Mouse (Mus musculus) lung, postnatal 10 days (tissue): Measurements from ENCODE around the gene Tmem132b.
A peak's percentile ranks its signal among the peaks of the same experiment; 100 is the strongest.

Experiments used
- DNase-seq: peaks from one replicate; pipeline ENCODE4 v3.0.0; 2021

Tmem132b gene

DNA sequence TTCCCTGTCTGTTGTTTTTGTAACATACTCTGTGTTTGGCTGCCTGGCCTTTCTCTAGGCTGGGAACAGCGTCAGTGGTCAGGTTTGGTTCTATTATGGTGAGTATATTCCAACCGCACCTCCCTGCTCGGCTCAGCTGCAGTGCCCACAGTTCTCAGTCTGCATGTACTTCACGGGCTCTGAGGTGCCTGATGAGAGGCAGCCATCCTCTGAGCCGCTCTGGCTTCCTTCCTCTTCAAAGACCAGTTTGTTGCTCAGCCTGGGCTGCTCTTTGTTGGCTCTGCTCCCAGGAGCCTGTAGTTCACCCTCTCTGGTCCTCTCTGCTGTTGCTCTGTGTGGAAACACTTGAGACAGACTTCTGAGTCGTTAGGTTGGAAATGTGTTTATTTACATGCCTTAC, 151.9 kb downstream of the Tmem132b start:
- no peak for DNase-seq

DNA sequence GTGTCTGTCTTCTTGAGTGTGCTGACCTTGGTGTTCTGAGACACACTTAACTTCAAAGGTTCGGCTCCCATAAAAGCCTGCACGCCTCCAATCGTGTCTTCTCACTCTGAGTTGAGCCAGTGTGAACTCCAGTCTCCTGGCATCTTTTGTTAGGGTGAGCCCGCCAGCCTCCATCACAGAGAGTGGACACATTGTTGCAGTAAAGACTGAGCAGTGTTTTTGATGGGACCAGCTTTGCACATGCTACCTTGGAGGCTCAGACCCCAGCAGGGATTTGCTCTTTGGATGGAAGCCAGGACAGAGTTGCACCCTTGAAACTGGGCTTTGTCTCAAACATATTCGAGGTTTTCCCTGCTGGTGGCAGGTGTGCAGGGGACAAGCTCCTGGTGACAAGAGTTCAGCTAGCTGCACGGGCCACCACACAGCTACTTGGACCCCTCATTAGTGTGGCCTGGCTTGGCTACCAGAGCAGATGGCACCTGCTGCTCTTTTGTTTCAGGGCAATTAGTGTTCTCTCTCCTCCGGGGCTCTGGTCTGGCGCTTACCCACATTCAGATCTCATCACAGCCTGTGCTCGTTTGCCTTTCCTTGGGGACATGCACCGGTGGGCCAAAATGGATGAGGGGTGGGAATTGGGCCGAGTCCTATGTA, 154.2 kb downstream of the Tmem132b start:
- no peak for DNase-seq

DNA sequence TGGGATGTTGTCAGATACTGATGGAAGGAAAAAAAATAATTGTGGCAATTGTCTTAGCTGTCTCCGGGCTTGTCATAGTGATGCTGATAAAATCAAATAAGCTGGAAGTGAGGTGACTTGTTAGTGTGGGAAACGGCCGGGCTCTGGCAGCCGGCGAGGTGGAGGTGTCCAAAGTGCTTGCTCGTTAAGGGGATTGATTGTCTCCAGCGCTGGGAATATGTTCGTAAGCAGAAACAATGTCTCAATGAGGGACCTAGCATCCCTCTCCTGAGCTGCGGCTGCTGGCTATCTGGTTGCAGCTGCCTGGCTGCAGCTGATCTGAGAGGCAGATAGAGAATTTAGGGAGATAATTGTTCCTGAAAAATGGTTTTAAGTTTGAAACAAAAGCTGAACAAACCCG, 161.0 kb downstream of the Tmem132b start:
- no peak for DNase-seq

DNA sequence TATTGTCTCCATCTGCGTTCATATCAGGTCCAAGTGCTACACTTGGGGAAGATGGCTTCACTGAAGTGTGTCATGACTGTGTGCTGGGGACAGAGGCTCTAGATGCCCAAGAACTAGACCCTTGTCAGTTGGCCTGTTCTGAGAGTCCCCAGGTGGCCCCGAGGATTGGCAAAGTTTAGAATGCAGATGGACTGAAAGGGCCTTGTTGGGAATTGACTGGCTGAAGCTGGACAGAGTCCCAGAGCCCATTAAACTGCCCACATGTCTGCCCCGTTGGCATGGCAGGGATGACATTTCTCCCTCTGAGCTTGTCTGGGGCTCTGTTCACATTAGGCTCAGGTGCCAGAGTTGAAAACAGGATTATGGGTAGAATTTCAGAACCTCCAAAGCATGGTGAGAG, 167.8 kb downstream of the Tmem132b start:
- DNase-seq, result no peak

DNA sequence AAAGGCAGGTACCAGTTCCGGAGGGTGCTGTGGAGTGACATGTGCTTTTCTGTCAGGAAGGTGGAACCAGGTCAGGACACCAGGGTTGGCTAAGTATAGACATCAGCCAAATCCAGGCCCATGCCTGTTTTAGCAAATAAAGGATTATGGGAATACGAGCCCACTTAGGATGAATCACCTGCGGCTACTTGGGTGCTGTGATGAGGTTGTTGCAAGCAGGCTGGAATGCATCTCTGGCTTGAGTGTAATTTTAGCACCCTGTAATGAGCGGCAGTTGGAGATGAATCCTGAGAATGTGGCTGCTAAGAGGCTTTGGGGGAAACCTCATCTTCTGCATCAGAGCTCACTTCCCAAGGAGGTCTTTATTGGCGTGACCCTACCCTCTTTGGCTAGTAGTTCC, 168.7 kb downstream of the Tmem132b start:
- DNase-seq, result no peak

DNA sequence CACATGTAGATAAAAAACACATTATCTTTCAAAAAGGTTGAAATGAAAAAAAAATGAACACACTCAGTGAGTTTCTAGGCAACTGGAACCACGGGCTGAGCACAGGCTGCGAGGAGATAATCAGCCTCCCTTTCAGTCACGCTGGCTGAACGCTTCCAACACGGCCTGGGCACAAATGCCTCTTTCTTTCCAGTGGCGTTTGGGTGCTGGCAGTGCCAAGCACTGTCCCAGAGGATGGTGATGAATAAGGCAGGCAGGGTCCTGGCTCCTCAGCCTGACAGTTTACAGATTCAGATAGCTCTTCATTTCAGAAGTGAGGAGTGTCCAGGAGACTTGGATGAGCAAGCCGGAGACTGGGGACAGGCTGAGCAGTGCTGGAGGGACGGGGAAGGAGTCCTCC, 173.8 kb downstream of the Tmem132b start:
- DNase-seq, result no peak

DNA sequence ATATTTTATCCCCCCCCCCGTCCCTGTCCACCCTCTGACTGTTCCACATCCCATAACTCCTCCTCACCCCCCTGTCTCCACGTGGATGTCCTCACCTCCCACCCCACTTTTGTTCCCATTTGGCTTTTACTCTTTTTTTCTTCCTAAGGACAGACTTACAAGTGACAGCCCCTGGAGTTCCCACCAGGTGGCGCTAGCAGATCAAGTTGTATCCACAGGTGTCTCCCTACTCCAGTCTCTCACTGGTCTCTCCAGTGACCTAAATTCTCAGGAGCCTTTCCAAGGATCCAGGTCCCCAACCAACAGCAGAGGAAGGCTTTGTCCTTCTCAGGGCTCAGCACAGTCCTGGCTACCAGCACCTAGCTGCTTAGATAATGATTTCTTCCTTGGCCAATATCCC, 177.6 kb downstream of the Tmem132b start:
- DNase-seq, result peak; percentile 43

DNA sequence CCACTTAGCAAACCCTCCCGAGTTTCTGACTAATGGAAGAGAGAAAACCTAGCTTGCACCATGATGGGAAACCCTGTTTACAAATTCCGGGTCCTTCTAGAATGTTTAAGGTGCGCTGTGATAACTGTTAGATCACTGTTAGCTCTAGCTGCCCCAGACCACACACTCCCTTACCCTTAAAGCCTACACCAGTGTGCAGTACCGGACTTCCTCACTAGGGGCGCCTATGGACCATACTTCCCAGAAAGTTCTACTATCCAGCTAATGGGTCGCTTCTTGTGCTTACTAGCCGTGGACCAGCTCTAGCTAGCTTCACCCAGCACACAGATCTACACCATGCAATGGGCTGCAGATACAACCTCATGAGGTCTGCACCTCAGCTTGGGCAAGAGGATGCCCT, 195.2 kb downstream of the Tmem132b start:
- DNase-seq, result no peak

DNA sequence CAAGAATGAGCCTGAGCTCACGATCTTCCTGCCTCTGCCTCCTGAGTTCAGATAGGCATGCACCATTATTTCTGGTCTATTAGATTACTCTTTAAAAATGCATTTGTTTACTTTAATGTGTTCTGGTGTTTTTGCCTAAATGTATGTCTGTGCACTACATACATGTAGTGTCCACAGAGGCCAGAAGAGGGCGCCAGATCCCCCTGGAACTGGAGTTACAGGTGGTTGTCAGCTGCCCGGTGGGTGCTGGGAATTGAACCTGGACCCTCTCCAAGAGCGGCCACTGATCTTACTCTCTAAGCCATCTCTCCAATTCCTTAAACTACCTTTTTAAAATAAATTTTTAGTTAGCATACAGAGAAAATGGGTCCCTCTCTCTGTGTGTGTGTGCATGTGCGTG, 195.9 kb downstream of the Tmem132b start:
- no peak for DNase-seq

DNA sequence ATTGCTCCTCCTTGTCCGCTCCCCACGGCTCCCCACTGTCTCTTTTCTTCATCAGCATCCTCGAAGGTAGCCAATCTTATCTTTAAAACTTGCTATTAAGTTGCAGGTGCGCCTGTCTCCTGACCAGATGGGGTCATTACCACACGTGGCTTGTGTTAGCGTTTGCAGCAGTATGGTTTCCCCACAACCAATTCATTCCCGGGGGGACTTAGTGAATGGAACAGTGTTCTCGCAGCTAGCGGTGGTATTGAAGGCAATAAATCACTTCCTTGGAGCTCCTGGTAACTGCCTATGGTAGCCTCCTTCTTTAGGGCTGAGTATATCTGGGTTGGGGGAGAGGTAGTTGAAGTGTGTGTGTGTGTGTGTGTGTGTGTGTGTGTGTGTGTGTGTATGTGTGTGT, 196.4 kb downstream of the Tmem132b start:
- no peak for DNase-seq

DNA sequence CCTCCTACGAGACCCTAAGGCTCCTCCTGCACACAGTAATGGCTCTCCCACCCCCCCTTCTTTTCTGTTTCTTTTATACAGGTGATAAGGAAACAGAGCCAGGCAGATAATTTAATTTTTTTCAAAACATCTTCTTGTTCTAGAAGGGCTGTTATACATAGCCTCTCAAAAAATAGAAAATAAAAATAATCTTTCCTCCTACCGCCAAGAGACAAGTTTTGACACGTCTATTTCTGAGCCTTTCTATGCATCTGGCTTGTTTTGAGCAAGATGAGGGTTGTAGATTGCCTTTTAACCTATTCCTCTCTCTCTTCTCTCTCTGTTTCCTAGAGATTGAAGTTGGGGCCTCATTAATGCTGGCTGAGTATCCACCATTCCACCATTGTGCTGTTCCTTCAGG, 196.9 kb downstream of the Tmem132b start:
- no peak for DNase-seq

DNA sequence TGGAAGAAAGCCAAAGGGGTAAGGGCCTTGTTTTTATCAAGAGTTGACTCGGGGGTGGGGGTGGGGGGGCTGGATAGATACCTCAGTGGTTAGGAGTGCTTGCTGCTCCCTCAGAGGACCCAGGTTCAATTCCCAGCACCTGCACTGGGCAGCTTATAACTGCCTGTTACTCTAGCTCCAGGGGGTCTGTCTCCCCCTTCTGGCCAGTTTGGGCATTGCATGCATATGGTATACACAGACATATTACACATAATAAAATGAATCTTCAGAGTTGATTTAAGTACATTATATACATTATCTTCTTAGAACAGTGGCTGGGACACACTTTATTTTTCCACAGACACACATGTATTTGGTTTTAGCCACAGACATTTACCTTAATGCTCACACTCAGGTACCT, 202.2 kb downstream of the Tmem132b start:
- DNase-seq, result no peak

DNA sequence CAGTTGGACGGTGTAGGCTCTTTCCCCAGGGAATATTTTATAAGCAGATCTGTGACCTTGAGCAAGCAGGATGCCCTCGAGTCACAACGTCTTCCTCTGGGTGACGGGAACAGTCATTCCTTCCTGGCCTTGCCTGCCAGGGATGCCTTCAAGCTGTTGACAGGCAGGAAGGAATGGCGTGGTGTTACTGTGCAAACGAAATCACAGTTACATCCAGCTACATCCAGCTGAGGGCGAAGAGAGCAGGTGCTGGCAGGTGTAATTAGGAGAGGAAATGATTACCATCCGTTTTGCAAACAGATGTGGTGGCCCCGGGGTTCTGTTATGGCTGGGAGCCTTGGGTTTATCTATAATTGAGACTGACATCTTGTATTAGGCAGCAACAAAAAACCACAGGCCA, 205.5 kb downstream of the Tmem132b start:
- peak; percentile 10 for DNase-seq

DNA sequence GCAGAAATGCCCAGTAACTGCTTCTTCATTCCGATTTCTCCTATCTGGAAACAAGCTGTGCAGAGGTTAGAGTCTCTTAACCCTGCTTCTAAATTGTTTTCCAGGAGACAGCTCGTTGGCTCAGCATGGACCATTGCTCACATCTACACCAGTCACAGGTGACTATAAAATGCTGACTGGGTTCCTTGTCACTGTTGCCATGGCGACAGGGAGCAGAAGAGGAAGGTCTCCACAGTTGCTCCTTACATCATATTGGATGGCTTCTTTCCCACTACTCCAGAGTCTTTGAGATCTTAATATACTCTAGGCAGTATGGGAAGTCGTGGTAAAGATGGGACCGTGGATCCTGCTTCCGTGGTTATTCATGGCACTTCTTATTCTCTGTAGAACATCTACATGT, 211.9 kb downstream of the Tmem132b start:
- no peak for DNase-seq

DNA sequence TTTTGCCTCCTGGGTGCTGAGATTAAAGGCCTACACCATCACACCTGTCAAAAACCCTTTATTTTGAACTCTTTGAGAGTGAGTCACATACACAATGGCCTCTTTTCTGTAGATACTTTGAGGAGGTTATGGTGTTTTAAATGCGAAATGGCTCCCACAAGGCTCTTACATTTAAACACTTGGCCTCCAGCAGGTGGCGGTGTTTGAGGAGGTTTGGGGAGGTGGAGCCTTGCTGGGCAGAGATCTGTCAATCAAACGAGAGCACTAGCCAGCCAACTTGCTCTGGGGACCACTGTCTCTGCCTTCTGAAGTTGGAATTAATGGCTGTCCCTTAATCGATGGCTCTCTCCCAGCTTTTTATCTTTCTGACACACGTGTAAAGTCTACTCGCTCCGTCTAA, 214.2 kb downstream of the Tmem132b start:
- peak; percentile 16 for DNase-seq

DNA sequence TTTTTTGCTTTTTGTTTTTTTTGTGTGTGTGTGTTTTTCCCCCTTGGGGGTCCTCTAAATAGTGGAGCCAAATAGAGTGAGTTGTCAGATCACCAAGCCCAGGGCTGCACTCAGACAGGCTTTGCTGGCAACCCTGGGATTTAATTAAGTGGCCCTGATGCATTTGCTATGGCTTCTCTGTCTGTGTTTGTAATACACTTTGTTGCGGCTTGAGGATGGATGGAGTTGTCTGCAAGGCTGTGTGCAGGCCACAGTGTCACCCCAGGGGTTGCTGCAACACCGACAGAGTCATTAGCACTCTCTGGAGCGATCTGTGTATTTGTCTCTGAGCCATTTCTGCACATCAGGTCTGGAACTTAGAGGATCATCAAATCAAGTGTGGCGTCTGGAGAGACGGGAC, 219.9 kb downstream of the Tmem132b start:
- peak; percentile 66 for DNase-seq

DNA sequence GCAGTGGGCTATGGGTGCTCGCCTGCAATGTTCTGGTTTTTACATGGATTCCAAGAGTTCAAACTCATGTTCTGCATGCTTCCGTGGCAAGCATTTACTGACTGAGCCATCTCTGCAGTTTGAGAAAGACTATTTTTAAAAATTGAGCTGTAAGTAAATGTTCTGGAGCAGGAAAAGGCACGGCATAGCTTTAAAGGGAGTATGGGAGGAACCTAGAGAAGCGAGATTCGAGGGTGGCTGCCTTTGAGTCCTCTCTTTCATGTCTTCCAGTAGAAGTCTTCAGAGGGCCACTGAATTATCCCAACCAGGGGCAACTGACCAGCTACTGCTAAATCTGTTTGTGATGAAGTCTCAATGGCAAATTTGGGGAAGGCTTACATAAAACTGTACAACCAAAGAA, 221.0 kb downstream of the Tmem132b start:
- no peak for DNase-seq

DNA sequence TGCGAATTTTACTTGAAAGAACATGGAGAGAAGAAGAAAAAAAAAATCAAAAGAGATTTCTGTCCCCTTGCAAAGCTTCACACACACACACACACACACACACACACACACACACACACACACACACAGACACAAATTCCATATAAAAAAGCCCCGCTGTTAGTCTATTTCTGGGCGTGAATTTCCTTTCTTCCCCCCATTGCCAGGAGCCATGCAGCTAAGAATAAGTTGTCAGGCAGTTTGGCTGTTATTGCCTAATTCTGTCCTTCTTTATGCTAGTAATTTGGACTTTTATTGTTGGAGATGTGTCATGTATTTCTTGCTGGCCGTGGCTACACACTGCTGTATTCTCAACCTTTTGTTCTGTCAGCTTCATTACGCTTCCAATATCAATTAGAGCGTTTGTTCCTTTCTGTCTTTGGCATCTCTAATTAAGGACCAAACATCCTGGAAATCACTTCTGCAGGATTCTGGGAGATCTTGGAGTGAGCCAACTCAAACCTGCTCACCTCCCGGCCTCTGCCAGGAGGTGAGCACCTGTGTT, 225.5 kb downstream of the Tmem132b start:
- no peak for DNase-seq

DNA sequence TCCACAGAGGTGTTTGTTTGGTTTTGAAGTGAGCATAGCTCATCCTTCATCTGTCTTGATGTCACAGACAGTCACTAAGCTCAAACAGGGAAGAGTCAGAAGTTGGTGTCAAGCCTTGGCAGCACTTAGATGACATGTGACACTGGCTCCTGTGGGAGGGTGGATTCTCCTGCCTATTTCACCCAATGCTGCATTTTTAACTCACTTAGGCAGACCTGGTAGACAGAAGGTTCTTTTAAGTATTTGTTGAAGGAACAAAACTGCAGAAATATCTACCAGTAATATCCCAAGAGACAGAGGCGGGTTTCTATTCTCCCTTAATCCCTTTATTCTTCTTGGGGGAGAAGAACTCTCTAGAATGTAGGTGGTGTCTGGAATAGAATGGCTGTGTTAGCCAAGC, 226.9 kb downstream of the Tmem132b start:
- DNase-seq, result no peak

DNA sequence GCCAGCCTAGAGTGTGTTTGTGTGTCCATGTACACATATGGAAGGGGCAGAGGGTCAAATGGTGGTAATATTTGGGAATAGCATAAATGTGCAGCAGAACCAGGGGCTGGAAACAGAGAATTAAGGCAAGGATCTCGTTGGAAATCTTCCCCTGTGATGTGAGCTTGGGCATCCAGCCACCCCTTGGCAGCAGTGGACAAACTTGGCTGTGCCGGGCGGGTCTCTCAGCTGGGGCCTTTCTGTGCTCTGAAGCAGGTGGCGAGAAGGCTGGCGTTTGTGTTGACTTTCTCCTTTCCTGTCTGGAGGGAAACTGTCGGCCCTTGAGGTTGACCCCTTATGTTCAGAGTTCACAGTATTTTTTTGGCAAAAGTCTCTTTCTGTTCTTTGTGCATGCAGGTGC, 235.4 kb downstream of the Tmem132b start:
- no peak for DNase-seq

DNA sequence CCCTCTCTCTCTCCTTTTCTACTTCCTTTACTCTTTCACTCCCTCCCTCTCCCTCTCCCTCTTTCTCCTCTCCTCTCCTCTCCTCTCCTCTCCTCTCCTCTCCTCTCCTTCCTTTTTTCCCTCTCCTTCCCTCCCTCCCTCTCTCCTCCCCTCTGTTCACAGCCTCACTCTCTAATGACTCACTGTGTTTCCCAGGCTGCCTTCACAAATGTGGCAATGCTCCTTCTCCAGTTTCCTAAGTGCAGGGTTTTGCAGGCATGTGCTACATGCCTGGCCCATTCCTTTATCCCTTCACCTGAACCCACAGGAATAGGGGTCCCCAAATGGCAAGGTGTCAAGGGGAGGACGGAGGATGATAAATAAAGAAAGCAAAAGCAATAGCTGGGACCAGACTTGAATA, 236.4 kb downstream of the Tmem132b start:
- no peak for DNase-seq

DNA sequence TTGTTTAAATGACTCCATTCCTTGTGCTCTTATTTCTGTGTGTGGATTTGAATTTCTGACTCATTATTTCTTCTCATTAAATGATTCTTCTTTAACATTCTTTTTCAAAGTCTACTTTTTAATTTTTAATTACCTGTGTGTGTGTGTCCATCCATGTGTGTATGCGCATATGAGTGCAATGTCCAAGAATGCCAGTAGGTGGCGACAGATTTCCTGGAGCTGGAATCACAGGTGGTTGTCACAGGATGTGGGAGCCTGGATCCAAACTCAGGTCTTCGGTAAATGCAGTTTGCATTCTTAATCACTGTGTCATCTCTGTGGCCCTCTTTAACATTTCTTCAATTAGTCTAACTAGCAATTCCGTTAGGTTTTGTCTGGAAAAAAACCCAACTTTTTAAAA, 240.7 kb downstream of the Tmem132b start:
- DNase-seq, result no peak

DNA sequence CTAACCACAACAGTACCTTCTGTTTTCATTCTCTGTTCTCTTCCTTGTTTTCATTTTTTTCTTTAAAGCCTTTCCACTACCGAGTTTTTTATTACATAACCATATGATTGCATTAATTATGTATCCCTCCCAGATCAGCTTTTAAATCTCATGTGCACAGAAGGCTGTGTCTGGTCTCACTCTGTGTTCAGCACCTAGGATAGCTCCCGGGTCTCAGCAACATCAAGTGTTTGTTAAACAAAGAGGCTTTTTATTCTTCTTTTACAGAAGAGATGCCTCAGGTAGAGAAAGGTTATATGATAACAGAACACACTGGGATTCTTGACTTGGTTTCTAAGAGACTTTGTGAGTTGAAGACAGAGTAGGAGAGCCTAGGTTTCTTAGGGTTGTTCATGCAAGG, 241.2 kb downstream of the Tmem132b start:
- DNase-seq, result no peak

DNA sequence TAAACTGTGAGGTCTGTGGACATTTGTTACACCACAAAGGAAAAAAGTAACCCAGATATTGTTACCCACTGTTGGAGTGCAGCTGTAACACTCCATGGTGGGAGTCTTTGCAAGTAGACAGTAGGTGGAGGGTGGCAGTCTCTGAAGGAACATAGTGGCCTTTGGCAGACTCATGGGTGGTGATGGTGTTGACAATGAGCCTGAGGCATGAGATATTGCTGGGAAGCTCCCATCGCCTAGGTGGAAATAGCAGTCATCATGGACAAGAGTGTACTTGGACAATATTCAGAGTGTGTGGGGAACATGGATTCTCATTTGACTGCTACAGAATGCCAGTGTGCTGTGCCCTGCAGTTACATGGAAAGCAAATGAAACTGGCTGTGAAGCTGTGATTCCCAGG, 248.8 kb downstream of the Tmem132b start:
- no peak for DNase-seq

DNA sequence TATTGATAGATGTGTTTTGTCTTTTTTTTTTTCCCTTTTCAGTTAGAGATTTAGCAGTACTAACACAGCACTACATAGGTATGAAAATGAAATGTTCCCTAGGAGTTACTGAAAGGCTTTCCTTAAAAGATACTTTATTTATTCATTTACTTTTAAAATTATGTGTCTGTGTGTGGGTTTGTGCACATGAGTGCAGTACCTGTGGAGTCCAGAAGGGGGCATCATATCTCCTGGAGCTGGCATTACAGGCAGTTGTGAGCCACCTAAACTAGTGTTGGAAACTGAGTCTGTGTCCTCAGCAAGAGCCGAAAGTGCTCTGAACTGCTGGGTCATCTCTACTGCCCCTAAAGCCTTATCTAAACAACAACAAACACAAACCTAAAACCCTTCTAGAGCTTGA, 261.1 kb downstream of the Tmem132b start:
- no peak for DNase-seq

DNA sequence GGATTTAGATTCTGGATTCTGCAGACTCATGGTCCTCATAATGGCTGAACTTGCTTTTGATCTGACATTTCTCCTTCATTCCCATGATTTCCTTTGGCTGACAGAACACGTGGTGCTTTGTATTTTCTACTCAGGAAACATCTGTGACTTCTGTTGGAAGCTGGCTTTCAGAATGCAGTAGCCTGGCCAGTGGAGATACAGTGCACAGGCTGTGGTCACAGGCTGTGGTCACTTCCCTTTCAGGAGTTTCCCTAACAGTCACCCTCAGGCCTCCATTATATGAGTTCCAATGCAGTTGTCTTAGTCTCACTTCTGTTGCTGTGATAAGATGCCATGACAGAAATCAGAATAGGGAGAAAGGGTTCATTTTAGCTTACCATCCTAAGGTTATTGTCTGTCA, 262.7 kb downstream of the Tmem132b start:
- DNase-seq, result no peak
